Mouse (Mus musculus) MEL (cell line): ENCODE results near the gene Slu7.

Experiments used
- CTCF ChIP-seq, 3 experiments: IDR thresholded peaks in 2 of 3; conservative IDR thresholded peaks in 1 of 3; 2 replicates each; pipeline ENCODE4 v1.5.1; 2011 to 2012; ENCODE audit warnings: low read length in 3 of 3, low read depth in 2 of 3, mild to moderate bottlenecking in 2 of 3, improper control_type of control experiment in 1 of 3, inconsistent platforms in 1 of 3, mixed read lengths in 1 of 3, moderate library complexity in 1 of 3; ENCODE audit not compliant: control insufficient read depth in 1 of 3, insufficient read depth in 1 of 3, poor library complexity in 1 of 3, severe bottlenecking in 1 of 3
- GATA1 ChIP-seq: IDR thresholded peaks from 2 replicates; pipeline ENCODE4 v1.6.1; 2011; ENCODE audit warnings: low read depth, low read length, improper control_type of control experiment
- KAT2A ChIP-seq: conservative IDR thresholded peaks from 2 replicates; pipeline ENCODE4 v1.6.1; 2012; ENCODE audit warnings: low read depth, low read length, improper control_type of control experiment, inconsistent platforms
- MYC ChIP-seq: IDR thresholded peaks from 2 replicates; pipeline ENCODE4 v1.6.1; 2011; ENCODE audit warnings: low read depth, mild to moderate bottlenecking, low read length, improper control_type of control experiment, moderate library complexity
- POLR2A ChIP-seq, 2 experiments: IDR thresholded peaks; 2 replicates each; pipeline ENCODE4 v1.6.1; 2011 to 2012; ENCODE audit warnings: low read length in 2 of 2, mild to moderate bottlenecking in 2 of 2, control low read depth in 1 of 2, improper control_type of control experiment in 1 of 2, low read depth in 1 of 2, moderate library complexity in 1 of 2; ENCODE audit not compliant: control insufficient read depth in 1 of 2, insufficient read depth in 1 of 2, poor library complexity in 1 of 2

GRCm38 (mm10) chr11:43388122-43389097, 45.1 kb upstream of the Slu7 start:
- TF ChIP-seq GATA1: no peak
- no peak for TF ChIP-seq POLR2A (IDR thresholded peaks at IDR 0.05; ENCODE audit: control insufficient read depth in 1 of 2, insufficient read depth in 1 of 2, low read depth in 1 of 2, low read length in 2 of 2, poor library complexity in 1 of 2)
- TF ChIP-seq CTCF (IDR thresholded peaks at IDR 0.05 in 2 of 3, conservative IDR thresholded peaks at IDR 0.05 in 1 of 3; ENCODE audit: control insufficient read depth in 1 of 3, insufficient read depth in 1 of 3, low read depth in 2 of 3, low read length in 3 of 3, poor library complexity in 1 of 3, severe bottlenecking in 1 of 3): no peak
- TF ChIP-seq MYC: no peak
- TF ChIP-seq KAT2A: no peak
